Mouse (Mus musculus) embryonic facial prominence, embryonic 15.5 days (tissue): Measurements from ENCODE around the gene Cmah. TPM values are rescaled to one million over a fixed set of nuclear protein-coding genes. Genes with fewer than 3 reads are reported as not detected.

Source experiments
- ATAC-seq: fragments of 200-750 bp; cut with Nextera tagmentation; 2 replicates; pipeline ENCODE4 v1.8.0; 2017; ENCODE audit warnings: low read depth, moderate TSS enrichment; ENCODE audit not compliant: insufficient number of reproducible peaks, low FRiP score, low TSS enrichment
- H3K27ac ChIP-seq: fragments of 300-500 bp; sonication (generic); replicated peaks from 2 replicates; pipeline ENCODE4 v1.5.1; 2015; ENCODE audit warnings: mild to moderate bottlenecking, inconsistent platforms
- H3K27me3 ChIP-seq: fragments of 300-500 bp; sonication (generic); 2 replicates; pipeline ENCODE4 v1.6.1; 2015; ENCODE audit warnings: inconsistent platforms
- H3K36me3 ChIP-seq: fragments of 300-500 bp; sonication (generic); 2 replicates; pipeline ENCODE4 v1.6.1; 2015; ENCODE audit warnings: mild to moderate bottlenecking, inconsistent platforms
- H3K4me1 ChIP-seq: fragments of 300-500 bp; sonication (generic); 2 replicates; pipeline ENCODE4 v1.6.1; 2015; ENCODE audit warnings: inconsistent platforms
- H3K4me2 ChIP-seq: fragments of 300-500 bp; sonication (generic); replicated peaks from 2 replicates; pipeline ENCODE4 v1.6.1; 2015; ENCODE audit warnings: mild to moderate bottlenecking, inconsistent platforms
- H3K4me3 ChIP-seq: fragments of 300-500 bp; sonication (generic); replicated peaks from 2 replicates; pipeline ENCODE4 v1.5.1; 2015; ENCODE audit warnings: mild to moderate bottlenecking, inconsistent platforms
- H3K9ac ChIP-seq: fragments of 300-500 bp; sonication (generic); 2 replicates; pipeline ENCODE4 v1.6.1; 2015; ENCODE audit warnings: inconsistent platforms
- H3K9me3 ChIP-seq: fragments of 300-500 bp; sonication (generic); replicated peaks from 2 replicates; pipeline ENCODE4 v1.6.1; 2016; ENCODE audit warnings: inconsistent platforms
- WGBS: fragments of 180-500 bp; shearing (Covaris S2); methylation state at CpG from one replicate; pipeline ENCODE4 v1.1.7; 2015; 5-methylcytosine and 5-hydroxymethylcytosine counted together
- polyA plus RNA-seq: library from polyadenylated mRNA; unstranded; fragments of >200 nt; fragmentation: Nextera tagmentation; extraction: Ambion mirVana; gene quantifications from 2 replicates; pipeline ENCODE4 v1.2.1, GENCODE M21; 2015

Gene Cmah
- polyA plus RNA-seq, 1 experiment from 2014 or later, result 0.49 TPM

DNA sequence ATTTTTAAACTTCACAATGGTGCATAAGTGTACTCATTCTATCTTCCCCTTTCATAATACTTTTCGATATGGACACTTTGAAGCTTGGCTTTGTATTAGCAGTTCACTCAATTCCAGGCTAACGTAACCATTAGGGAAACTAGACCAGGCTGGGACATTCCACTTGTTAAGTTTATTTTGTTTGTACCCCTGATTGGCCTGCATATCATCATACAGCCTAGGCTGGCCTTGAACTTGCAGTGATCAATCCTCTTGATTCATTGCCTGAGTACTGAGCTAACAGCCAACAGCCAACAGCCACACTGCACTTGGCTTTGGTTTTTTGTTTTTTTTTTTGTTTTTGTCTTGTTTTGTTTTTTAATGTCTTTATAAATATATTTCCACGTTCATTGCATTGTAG, 157.6 kb downstream of the Cmah start:
- H3K27ac ChIP-seq, result no peak overlapping the region
- H3K27me3 ChIP-seq, result no peaks in the 10 kb centered on the region
- H3K4me3 ChIP-seq, result no peak overlapping the region
- WGBS, result 92% methylated on average over 3 of the region's 3 CpGs
- H3K4me2 ChIP-seq, result no peak overlapping the region
- no peaks in the 10 kb centered on the region for H3K36me3 ChIP-seq
- H3K4me1 ChIP-seq, result no peaks in the 10 kb centered on the region
- no peak overlapping the region for H3K9ac ChIP-seq
- no peak for ATAC-seq
- no peaks in the 10 kb centered on the region for H3K9me3 ChIP-seq

DNA sequence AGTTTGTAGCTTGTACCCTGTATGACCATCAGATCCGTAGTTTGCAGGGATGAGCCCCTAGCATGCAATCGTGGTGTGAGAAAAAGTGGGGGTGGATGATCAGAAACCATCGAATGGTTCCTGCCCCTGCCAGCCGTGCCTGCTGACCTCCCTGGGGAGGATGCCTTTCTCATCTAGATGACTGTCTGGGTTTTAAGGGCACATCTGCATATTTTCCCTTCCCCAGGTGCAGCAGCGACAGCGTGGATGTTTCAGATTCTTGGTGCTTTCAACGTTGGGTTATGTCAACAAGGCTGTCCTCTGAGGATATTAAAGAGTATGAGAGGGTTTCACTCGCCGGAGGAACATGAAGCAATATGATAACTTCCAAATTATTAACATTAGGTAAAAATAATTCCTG, 158.8 kb downstream of the Cmah start:
- H3K4me3 ChIP-seq, result no peak overlapping the region
- WGBS, result 53% methylated on average over 9 of the region's 9 CpGs
- no peaks in the 10 kb centered on the region for H3K27me3 ChIP-seq
- no peak overlapping the region for H3K27ac ChIP-seq
- H3K4me1 ChIP-seq, result no peaks in the 10 kb centered on the region
- no peaks in the 10 kb centered on the region for H3K9me3 ChIP-seq
- no peak overlapping the region for H3K4me2 ChIP-seq
- H3K36me3 ChIP-seq, result no peaks in the 10 kb centered on the region
- no peak overlapping the region for H3K9ac ChIP-seq
- ATAC-seq, result no peak

DNA sequence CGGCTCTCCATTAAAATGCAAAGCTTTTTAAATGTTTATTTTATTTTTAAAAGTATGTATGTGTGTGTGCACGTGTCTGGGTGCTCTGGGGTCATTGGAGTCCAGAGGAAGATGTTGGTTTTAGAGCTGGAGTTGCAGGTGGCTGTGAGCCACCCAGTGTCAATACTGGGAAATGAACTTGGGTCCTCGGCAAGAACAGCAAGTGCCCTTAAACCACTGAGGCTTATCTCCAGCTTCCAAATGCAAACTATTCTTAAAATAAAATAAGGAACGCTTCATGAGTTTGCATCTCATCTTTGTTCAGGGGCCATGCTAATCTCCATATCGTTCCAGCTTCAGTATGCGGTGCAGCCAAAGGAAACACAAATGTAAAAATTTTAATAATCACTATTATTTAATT, 159.2 kb downstream of the Cmah start:
- no peak for ATAC-seq
- H3K9me3 ChIP-seq, result no peaks in the 10 kb centered on the region
- H3K4me3 ChIP-seq, result no peak overlapping the region
- no peaks in the 10 kb centered on the region for H3K36me3 ChIP-seq
- H3K4me1 ChIP-seq, result peaks cover 2% of the 10 kb centered on the region
- 76% methylated on average over 6 of the region's 6 CpGs for WGBS
- H3K9ac ChIP-seq, result no peak overlapping the region
- H3K4me2 ChIP-seq, result no peak overlapping the region
- no peak overlapping the region for H3K27ac ChIP-seq
- H3K27me3 ChIP-seq, result no peaks in the 10 kb centered on the region

DNA sequence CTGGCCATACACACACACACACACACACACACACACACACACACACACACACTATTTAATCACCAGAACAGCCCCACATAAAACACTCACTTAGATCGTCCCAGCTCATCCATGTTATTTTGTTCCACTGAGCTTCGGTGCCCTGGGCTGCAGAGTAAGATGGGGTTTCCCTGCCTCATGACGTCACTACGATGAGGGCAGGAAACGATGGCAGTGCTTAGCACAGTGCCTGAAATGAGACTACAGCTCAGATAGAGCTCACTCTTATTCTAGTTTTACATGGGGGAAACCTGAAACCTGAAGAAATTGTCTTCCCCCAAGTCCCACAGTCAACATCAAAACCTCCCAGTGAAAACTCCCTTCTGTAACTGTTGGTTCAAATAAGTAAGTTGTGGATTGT, 159.9 kb downstream of the Cmah start:
- Histone ChIP-seq H3K4me2 (no peak overlapping the region), H3K27me3 (no peaks in the 10 kb centered on the region), H3K4me1 (peaks cover 5% of the 10 kb centered on the region), H3K9ac (no peak overlapping the region), H3K36me3 (no peaks in the 10 kb centered on the region), H3K27ac (no peak overlapping the region), H3K4me3 (no peak overlapping the region), H3K9me3 (no peaks in the 10 kb centered on the region)
- 74% methylated on average over 5 of the region's 5 CpGs for WGBS
- ATAC-seq, result no peak

DNA sequence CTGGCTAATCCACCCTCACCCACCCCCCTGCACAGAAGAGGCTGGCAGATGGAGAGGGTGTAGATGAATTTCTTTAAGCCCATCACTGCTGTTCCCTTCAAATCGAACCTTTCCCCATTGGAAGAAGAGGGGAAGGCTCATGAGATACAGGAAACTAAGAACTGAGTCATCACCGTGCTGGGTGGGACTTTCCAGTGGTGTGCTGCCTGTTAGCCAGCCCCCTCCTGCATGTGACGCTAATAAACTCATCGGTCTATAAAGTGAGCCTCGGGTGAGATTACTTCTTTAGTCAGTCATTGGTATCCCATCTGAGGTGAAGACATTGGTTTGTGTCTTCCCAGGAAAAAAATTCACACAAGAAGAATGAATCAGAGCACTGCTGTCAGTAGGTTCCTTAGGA, 160.3 kb downstream of the Cmah start:
- no peak for ATAC-seq

DNA sequence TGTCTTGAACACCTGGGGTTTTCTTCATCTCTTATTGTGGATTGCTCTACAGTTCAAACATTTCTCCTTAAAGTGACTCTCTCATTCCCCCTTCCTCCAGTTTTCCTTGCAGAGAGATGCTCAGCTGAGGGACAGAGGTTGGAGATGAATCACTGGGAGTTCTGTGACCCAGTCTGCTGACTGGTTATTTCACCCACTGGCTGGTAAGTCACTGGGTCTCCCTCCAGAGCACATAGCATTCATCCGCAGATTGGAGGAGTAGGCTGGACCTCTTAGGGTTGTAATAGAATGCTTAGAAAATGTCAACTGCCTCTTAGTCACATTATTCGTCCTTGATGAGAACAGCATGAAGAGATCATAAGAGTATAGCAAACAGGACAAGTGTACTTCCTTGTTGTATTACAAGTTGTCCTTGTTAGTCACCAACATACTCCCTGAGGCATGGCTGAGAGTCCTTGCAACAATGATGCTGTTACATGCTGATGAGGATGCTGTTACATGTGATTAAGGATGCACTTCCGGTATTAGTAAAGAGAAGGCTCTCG, 161.4 kb downstream of the Cmah start:
- Histone ChIP-seq H3K4me2 (no peak overlapping the region), H3K36me3 (no peaks in the 10 kb centered on the region), H3K27ac (no peak overlapping the region), H3K4me1 (peaks cover 5% of the 10 kb centered on the region), H3K9me3 (no peaks in the 10 kb centered on the region), H3K4me3 (no peak overlapping the region), H3K9ac (no peak overlapping the region), H3K27me3 (no peaks in the 10 kb centered on the region)
- WGBS, result 87% methylated on average over 4 of the region's 4 CpGs
- ATAC-seq, result no peak

More for the DNA sequence above, 160.3 kb downstream of the Cmah start:
- Histone ChIP-seq H3K27ac (no peak overlapping the region), H3K4me1 (peaks cover 5% of the 10 kb centered on the region), H3K4me3 (no peak overlapping the region), H3K9ac (no peak overlapping the region), H3K9me3 (no peaks in the 10 kb centered on the region), H3K27me3 (no peaks in the 10 kb centered on the region), H3K4me2 (no peak overlapping the region), H3K36me3 (no peaks in the 10 kb centered on the region)
- 81% methylated on average over 5 of the region's 5 CpGs for WGBS

DNA sequence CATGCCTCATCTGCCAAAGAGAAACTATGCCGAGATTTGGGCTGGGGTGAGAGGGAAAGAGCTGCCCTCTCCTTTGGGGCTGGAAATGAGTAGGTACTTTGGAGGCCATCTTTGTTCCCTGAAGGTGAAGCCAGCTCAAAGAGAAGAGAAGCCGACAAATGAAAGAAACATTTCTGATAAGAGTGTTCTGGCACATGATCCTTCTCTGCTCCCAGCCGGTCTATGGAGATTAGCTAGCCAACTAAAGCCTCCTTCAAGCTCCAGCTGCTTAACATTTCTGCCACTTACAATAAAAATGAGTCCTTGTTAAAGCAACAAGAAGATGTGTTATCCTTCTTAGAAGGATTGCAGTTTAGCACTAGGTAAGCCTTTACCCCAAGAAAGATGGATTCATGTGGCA, 162.3 kb downstream of the Cmah start:
- Histone ChIP-seq H3K4me2 (no peak overlapping the region), H3K4me1 (peaks cover 5% of the 10 kb centered on the region), H3K9me3 (no peaks in the 10 kb centered on the region), H3K27me3 (no peaks in the 10 kb centered on the region), H3K36me3 (no peaks in the 10 kb centered on the region), H3K9ac (no peak overlapping the region), H3K27ac (no peak overlapping the region), H3K4me3 (no peak overlapping the region)
- ATAC-seq, result no peak
- WGBS, result 83% methylated on average over 3 of the region's 3 CpGs

DNA sequence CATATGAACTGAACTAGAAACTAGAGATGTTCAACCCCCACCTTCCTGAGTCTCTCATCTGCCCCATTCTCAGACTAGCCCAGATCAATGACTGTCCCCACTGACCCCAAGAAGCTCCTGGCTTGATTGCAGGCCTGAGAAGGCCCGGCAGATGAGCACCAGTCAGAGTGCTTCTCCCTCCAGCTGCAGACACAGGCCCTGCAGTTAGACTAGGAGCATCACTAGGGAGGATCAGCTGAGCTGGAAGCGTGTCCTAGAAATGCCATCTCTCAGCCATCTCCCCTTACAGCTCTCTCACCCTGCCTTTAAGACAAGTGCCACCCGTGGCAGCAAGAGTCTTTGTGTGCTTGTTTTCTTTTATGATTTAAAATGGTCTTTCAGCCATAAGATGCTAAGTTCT, 162.8 kb downstream of the Cmah start:
- WGBS, result 71% methylated on average over 3 of the region's 3 CpGs
- H3K4me2 ChIP-seq, result no peak overlapping the region
- no peak overlapping the region for H3K27ac ChIP-seq
- no peak overlapping the region for H3K4me3 ChIP-seq
- H3K9ac ChIP-seq, result no peak overlapping the region
- peaks cover 5% of the 10 kb centered on the region for H3K4me1 ChIP-seq
- no peaks in the 10 kb centered on the region for H3K36me3 ChIP-seq
- no peaks in the 10 kb centered on the region for H3K9me3 ChIP-seq
- no peak for ATAC-seq
- H3K27me3 ChIP-seq, result no peaks in the 10 kb centered on the region

DNA sequence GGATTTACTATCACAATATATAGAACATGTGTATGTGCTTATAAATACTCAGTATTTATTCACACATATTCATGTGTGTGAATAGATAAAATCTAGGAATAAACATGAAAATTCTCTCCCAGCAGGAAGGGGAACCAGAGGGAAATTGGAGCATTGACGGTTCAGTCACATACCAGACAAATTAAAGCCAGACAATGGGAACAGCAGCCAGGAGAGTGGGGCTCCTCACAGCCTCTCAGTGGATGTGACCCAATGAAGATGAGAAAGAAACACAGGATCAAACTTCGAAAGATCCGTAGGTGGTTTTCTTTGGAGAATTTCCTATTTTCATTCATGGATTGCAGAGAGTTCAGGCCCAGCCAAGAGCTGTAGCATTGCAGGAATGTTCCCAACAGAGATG, 163.9 kb downstream of the Cmah start:
- 27% methylated on average over 3 of the region's 3 CpGs for WGBS
- Histone ChIP-seq H3K4me2 (no peak overlapping the region), H3K36me3 (no peaks in the 10 kb centered on the region), H3K27ac (no peak overlapping the region), H3K9me3 (no peaks in the 10 kb centered on the region), H3K27me3 (no peaks in the 10 kb centered on the region), H3K4me3 (no peak overlapping the region), H3K4me1 (peaks cover 5% of the 10 kb centered on the region), H3K9ac (no peak overlapping the region)
- no peak for ATAC-seq

DNA sequence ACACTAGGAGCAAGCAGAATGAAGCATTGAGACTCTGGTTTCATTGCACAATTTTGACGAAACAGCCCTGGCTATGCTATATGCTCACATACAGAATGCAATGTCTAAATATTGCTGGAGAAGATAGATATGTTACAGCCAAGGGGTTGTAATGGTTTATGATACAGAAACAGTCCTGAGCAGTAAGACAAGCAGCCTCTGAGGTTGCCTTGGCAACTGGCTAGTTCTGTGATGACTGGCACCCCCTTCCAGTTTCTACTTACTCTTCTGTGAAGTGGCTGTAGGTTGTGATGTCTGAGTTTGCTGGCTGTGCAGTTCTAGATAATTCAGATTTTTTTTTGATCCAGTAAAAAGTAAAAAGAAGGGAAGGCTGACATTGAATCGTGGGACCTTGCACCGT, 166.6 kb downstream of the Cmah start:
- ATAC-seq, result no peak
- no peak overlapping the region for H3K9ac ChIP-seq
- no peaks in the 10 kb centered on the region for H3K36me3 ChIP-seq
- H3K27me3 ChIP-seq, result no peaks in the 10 kb centered on the region
- peaks cover 5% of the 10 kb centered on the region for H3K4me1 ChIP-seq
- H3K27ac ChIP-seq, result no peak overlapping the region
- no peaks in the 10 kb centered on the region for H3K9me3 ChIP-seq
- 93% methylated on average over 3 of the region's 3 CpGs for WGBS
- no peak overlapping the region for H3K4me2 ChIP-seq
- no peak overlapping the region for H3K4me3 ChIP-seq

DNA sequence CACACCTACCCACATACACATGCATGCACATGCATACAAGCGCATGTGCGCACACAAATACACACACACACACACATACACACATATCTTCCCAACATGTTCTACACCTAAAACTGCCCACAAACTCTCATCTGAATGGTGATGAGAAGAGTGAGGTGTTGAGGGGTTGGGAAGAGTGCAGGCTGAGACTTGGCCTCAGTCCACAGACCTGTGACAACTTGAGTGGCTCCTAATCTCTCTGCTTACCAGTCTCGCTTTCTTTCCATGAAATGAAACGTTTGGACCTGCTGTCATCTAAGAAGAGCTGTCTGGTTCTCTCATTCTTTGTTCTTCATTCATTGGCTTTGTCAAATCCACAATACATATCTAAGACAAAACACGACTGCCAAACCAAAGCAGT, 169.1 kb downstream of the Cmah start:
- Histone ChIP-seq H3K9ac (no peak overlapping the region), H3K9me3 (no peaks in the 10 kb centered on the region), H3K4me3 (no peak overlapping the region), H3K36me3 (no peaks in the 10 kb centered on the region), H3K27ac (no peak overlapping the region), H3K27me3 (no peaks in the 10 kb centered on the region), H3K4me2 (no peak overlapping the region), H3K4me1 (peaks cover 3% of the 10 kb centered on the region)
- ATAC-seq, result no peak
- WGBS, result 72% methylated on average over 5 of the region's 5 CpGs

DNA sequence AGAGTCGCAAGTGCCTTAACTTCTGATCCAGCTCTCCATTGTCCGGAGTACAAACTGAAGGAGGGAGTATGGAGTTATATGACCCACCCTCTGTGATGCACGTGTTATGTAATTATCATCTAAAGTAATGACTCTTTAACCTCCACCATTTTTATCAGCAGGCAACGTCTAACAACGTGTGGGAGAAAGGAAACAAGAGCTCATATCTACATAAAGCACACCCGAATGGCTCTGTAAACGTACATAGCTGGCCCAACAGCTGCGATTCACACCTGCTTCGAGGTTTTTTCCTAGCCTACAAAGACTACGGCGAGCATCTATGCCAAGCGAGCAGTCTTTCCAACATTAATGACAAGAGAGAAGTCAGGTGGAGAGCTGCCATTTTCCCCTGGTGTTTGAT, 169.8 kb downstream of the Cmah start:
- 79% methylated on average over 12 of the region's 12 CpGs for WGBS
- Histone ChIP-seq H3K9ac (no peak overlapping the region), H3K4me2 (no peak overlapping the region), H3K27ac (no peak overlapping the region), H3K27me3 (no peaks in the 10 kb centered on the region), H3K4me1 (no peaks in the 10 kb centered on the region), H3K36me3 (no peaks in the 10 kb centered on the region), H3K4me3 (no peak overlapping the region), H3K9me3 (no peaks in the 10 kb centered on the region)
- no peak for ATAC-seq
